In the genomic region with DNA sequence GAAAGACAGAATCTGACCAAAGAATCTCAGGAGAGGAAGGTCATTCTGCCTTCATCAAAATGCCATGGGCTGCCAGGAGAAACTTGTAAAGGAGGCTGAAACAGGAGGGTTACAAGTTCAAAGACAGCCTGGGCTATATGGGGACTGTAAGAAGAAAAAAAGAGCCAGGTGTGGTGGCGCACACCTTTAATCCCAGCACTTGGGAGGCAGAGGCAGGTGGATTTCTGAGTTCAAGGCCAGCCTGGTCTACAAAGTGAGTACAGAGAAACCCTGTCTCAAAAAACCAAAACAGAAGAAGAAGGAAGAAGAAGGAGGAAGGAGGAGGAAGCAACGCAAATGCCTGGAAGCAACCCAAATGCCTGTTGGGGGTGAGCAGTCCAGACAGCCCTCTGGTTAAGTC, we compare ENCODE assay signal across 8 mouse cellular contexts. TPM values are rescaled to one million over a fixed set of nuclear protein-coding genes. Genes with fewer than 3 reads are reported as not detected.
A peak's percentile ranks its signal among the peaks of the same experiment; 100 is the strongest.
DNase-seq lines count a peak whose midpoint lies in the region; ATAC-seq lines count a peak whose summit lies in the region.

A gene (plus strand): TSS at position 301 of the 400 bp plus-strand sequence.

- no peak for DNase-seq in heart, adult 18-20 months
- no peak for DNase-seq in heart, adult 11 months
- DNase-seq in adrenal gland, postnatal 14 days = no peak
- no peak for DNase-seq in gastrocnemius, postnatal 25 days
- no peak for DNase-seq in midbrain, embryonic 10.5 days (ENCODE audit: low spot score)

- H3K9me3 ChIP-seq in intestine, embryonic 16.5 days (ENCODE audit: control insufficient read depth, low read length) = no peaks in the 10 kb centered on the region
- no peaks in the 10 kb centered on the region for H3K9me3 ChIP-seq in midbrain, embryonic 10.5 days (replicated peaks)

- no peaks in the 10 kb centered on the region for H3K36me3 ChIP-seq in intestine, embryonic 16.5 days (ENCODE audit: control insufficient read depth, insufficient read depth, low read length)
- H3K36me3 ChIP-seq in midbrain, embryonic 10.5 days = no peaks in the 10 kb centered on the region

- ATAC-seq in intestine, embryonic 16.5 days = no peak
- no peak for ATAC-seq in CD4-positive, CD25-positive, alpha-beta regulatory T cell, adult 4 months
- no peak for ATAC-seq in activated CD4-positive, CD25-positive, alpha-beta regulatory T cell, adult 4 months

- 77% methylated on average over 2 of the region's 2 CpGs for WGBS in intestine, embryonic 16.5 days
- 86% methylated on average over 2 of the region's 2 CpGs for WGBS in midbrain, embryonic 10.5 days

- peak within 1 kb of the TSS; percentile 94 for H3K4me2 ChIP-seq in intestine, embryonic 16.5 days (ENCODE audit: low read depth, low read length)

- H3K4me3 ChIP-seq in intestine, embryonic 16.5 days (ENCODE audit: low read length) = peak within 1 kb of the TSS; percentile 59
- H3K4me3 ChIP-seq in midbrain, embryonic 10.5 days = peak within 1 kb of the TSS; percentile 68

- no peaks in the 10 kb centered on the region for H3K27me3 ChIP-seq in intestine, embryonic 16.5 days (replicated peaks; ENCODE audit: control insufficient read depth, insufficient read depth, low read length)
- peaks cover 25% of the 10 kb centered on the region for H3K27me3 ChIP-seq in midbrain, embryonic 10.5 days (ENCODE audit: low read depth, poor library complexity, severe bottlenecking)

- peak within 1 kb of the TSS; percentile 70 for H3K9ac ChIP-seq in intestine, embryonic 16.5 days (ENCODE audit: low read depth, low read length)

- no peak within 1 kb of the TSS for H3K27ac ChIP-seq in intestine, embryonic 16.5 days (ENCODE audit: low read length)
- peak within 1 kb of the TSS; percentile 71 for H3K27ac ChIP-seq in midbrain, embryonic 10.5 days (replicated peaks)

- H3K4me1 ChIP-seq in intestine, embryonic 16.5 days (ENCODE audit: control insufficient read depth, insufficient read depth, low read length) = no peaks in the 10 kb centered on the region
- H3K4me1 ChIP-seq in midbrain, embryonic 10.5 days = peaks cover 13% of the 10 kb centered on the region

RNA-seq across cellular contexts. Expression of the gene that starts here (rescaled TPM):
- 10 to 100 TPM; 52.3 to 60.5 TPM for total RNA-seq in heart, adult 18-20 months (2021)
- 103 and 106 TPM in 2 replicates for total RNA-seq in adrenal gland, postnatal 14 days (2021)
- total RNA-seq in gastrocnemius, postnatal 25 days (2021) = 10 to 100 TPM; 13.9 to 24.8 TPM
- 56.9 and 59.4 TPM in 2 replicates for polyA plus RNA-seq in intestine, embryonic 16.5 days (2015; fragmentation: Nextera tagmentation; extraction: Ambion mirVana)
- polyA plus RNA-seq in midbrain, embryonic 10.5 days (2016; fragmentation: Nextera tagmentation; extraction: Ambion mirVana) = 7.0 and 8.0 TPM in 2 replicates
- 10 to 100 TPM in 1 of 2 experiments, 1 to 10 TPM in 1; 2.0 to 14.6 TPM for polyA plus RNA-seq in CD4-positive, CD25-positive, alpha-beta regulatory T cell, adult 4 months (2017; shearing (Covaris generic))
- 1 to 10 TPM; 2.0 to 6.7 TPM for polyA plus RNA-seq in activated CD4-positive, CD25-positive, alpha-beta regulatory T cell, adult 4 months (2017; shearing (Covaris generic))
